Mouse (Mus musculus): ENCODE results near the gene Tmem43.

DNA sequence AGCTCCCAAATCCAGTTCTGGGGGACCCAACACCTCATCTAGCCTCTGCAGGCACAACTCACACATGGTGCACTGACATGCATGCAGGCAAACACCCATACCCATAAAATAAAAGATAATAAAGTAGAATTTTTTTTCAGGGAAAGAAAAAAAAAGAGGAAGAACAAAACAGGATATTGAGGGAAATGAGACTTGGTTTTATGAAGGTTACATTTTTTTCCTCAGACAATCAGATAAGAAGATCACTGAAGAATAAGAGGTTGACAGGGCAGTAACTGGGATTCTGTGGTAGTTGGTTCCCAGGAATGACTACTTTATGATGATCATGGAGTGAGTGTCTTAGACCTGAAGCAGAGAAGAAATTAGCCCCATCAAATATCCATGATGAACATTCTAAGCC, 40.6 kb downstream of the Tmem43 start:
- TF ChIP-seq CTCF (IDR thresholded peaks at IDR 0.05; ENCODE audit: insufficient read depth, low read length) (no peak), POLR2A (IDR thresholded peaks at IDR 0.05; ENCODE audit: borderline replicate concordance, extremely low read depth, low read depth, low read length) (no peak)
